Mouse (Mus musculus): ENCODE measurements around the gene Fam71b. TPM values are rescaled to one million over a fixed set of nuclear protein-coding genes. Genes with fewer than 3 reads are reported as not detected.

Fam71b gene
- total RNA-seq, 2 experiments from 2014 or later: not detected

- no peak for DNase-seq
- intact Hi-C loops (cut with DNase I): no loop called here
These were observed 16.2 kb upstream of the Fam71b start for GRCm38 (mm10) chr11:46380097-46380675.

GRCm38 (mm10) chr11:46382466-46382865 is 13.9 kb upstream of the Fam71b start:
- intact Hi-C loops (cut with DNase I): no loop called here
- DNase-seq: no peak

GRCm38 (mm10) chr11:46384925-46385324 is 11.4 kb upstream of the Fam71b start:
- intact Hi-C loops (cut with DNase I): no loop called here
- DNase-seq: no peak

- intact Hi-C loops (cut with DNase I): no loop called here
- no peak for DNase-seq
These were observed 9.8 kb upstream of the Fam71b start for GRCm38 (mm10) chr11:46386556-46386955.

GRCm38 (mm10) chr11:46387061-46387460 is 9.3 kb upstream of the Fam71b start:
- intact Hi-C loops (cut with DNase I): no loop called here
- DNase-seq: no peak

GRCm38 (mm10) chr11:46388438-46388837 is 7.9 kb upstream of the Fam71b start:
- no peak for DNase-seq
- intact Hi-C loops (cut with DNase I): no loop called here

- intact Hi-C loops (cut with DNase I): no loop called here
- DNase-seq: no peak
These were observed 6.8 kb upstream of the Fam71b start, which contains the start of gene Itk for GRCm38 (mm10) chr11:46389336-46390117. Gene Itk (minus strand): TSS chr11:46389515.

- intact Hi-C loops (cut with DNase I): no loop called here
- DNase-seq: no peak
These were observed 5.7 kb upstream of the Fam71b start for GRCm38 (mm10) chr11:46390621-46391020.

- DNase-seq: no peak
- intact Hi-C loops (cut with DNase I): no loop called here
These were observed 3.5 kb upstream of the Fam71b start for GRCm38 (mm10) chr11:46392890-46393289.

GRCm38 (mm10) chr11:46393413-46393812 is 2.9 kb upstream of the Fam71b start:
- DNase-seq: no peak
- intact Hi-C loops (cut with DNase I): no loop called here

- intact Hi-C loops (cut with DNase I): no loop called here
- no peak for DNase-seq
These were observed 1.3 kb upstream of the Fam71b start for GRCm38 (mm10) chr11:46395088-46395487.

GRCm38 (mm10) chr11:46395698-46396097 is 661 bp upstream of the Fam71b start:
- intact Hi-C loops (cut with DNase I): no loop called here
- no peak for DNase-seq

GRCm38 (mm10) chr11:46396860-46397179 is 461 bp downstream of the Fam71b start:
- intact Hi-C loops (cut with DNase I): no loop called here

GRCm38 (mm10) chr11:46397900-46398299 is 1.5 kb downstream of the Fam71b start:
- intact Hi-C loops (cut with DNase I): no loop called here

More at GRCm38 (mm10) chr11:46396860-46397179, 461 bp downstream of the Fam71b start:
- no peak for DNase-seq

GRCm38 (mm10) chr11:46398473-46398872 is 2.1 kb downstream of the Fam71b start:
- intact Hi-C loops (cut with DNase I): no loop called here
- no peak for DNase-seq

More at GRCm38 (mm10) chr11:46397900-46398299, 1.5 kb downstream of the Fam71b start:
- no peak for DNase-seq

GRCm38 (mm10) chr11:46398933-46399383 is 2.6 kb downstream of the Fam71b start:
- intact Hi-C loops (cut with DNase I): no loop called here
- DNase-seq: no peak

GRCm38 (mm10) chr11:46401555-46401954 is 5.2 kb downstream of the Fam71b start:
- intact Hi-C loops (cut with DNase I): no loop called here
- no peak for DNase-seq

- intact Hi-C loops (cut with DNase I): no loop called here
- no peak for DNase-seq
These were observed 8.6 kb downstream of the Fam71b start for GRCm38 (mm10) chr11:46404986-46405385.

- intact Hi-C loops (cut with DNase I): no loop called here
- peak; percentile 21 for DNase-seq
These were observed 10.4 kb downstream of the Fam71b start for GRCm38 (mm10) chr11:46406721-46407120.

- no peak for DNase-seq
- intact Hi-C loops (cut with DNase I): no loop called here
These were observed 13.7 kb downstream of the Fam71b start for GRCm38 (mm10) chr11:46410018-46410563.

GRCm38 (mm10) chr11:46418438-46418837 is 22.1 kb downstream of the Fam71b start:
- no peak for DNase-seq
- intact Hi-C loops (cut with DNase I): no loop called here

- intact Hi-C loops (cut with DNase I): no loop called here
- no peak for DNase-seq
These were observed 22.5 kb downstream of the Fam71b start for GRCm38 (mm10) chr11:46418860-46419259.
